Mouse (Mus musculus) cerebellum, postnatal 10 days (tissue): ENCODE results near the gene Cdr2.
"Not testable (repeated sequence)": the region's sequence is repeated elsewhere in the genome, so short reads cannot be mapped to it uniquely, and the experiment has no call there.

Experiments used
- DNase-seq, 2 experiments: peaks; one replicate each; pipeline ENCODE4 v3.0.0; 2021; ENCODE audit warnings: mixed read lengths in 2 of 2

The Cdr2 gene

GRCm38 (mm10) chr7:120970112-120970511, 12.0 kb downstream of the Cdr2 start:
- no peak for DNase-seq

GRCm38 (mm10) chr7:120969221-120969620, 12.9 kb downstream of the Cdr2 start:
- DNase-seq = no peak

DNA sequence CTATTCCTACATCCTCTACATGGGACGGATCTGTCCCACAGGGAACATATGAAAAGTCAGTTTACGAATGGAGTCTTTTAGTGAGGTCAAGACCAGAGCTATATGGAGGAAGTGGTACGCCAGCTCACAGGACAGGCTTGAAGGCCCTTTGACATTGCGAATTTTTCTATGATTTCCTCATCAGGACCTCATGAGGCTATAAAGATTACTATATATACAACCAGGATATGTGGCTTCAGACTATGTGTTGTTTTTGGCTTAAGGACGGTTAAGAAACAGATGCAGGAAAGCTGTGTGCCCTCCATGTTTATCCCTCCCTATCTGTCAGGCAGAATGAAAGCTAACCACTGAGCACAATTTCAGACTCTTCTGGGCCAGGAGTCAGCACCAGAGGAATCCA, 19.0 kb downstream of the Cdr2 start:
- no peak for DNase-seq

DNA sequence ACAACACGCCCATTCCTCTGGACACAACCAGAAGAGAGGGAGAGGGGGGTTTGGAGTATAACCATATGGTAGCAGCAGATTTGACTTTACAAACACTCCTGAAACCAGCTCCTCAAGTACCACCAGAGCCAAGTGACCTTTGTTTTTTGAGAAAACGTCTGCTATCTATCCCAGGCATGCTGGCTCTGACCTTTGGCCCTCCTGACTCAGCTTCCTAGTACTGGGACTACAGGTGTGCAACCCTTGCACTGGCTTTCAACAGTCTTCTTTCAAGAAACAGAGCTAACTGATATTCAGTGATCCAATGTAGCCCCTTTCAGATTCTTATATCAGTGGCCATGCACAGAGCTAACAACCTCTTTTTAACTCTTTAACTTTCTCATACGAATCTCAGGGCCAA, 20.2 kb downstream of the Cdr2 start:
- no peak for DNase-seq

DNA sequence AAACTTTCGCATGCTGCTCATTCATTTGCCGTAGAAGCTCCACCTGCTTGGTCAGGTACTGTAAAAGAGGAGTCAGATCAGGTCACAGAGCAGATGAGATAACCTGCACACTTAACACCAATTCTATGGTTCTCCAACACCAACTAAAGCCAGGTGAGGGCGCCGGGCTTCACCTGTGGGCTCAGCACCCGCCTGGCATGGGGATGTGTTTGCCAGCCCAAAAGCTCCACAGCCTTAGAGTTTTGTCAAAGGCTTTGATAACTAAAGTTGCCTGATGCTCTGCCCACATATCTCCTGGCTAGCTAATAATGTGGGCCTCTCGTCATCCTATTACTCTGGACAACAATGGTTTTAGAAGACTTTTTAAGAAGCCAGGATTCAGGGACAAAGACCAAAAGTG, 21.5 kb downstream of the Cdr2 start:
- peak; percentile 30 to 42 for DNase-seq

DNA sequence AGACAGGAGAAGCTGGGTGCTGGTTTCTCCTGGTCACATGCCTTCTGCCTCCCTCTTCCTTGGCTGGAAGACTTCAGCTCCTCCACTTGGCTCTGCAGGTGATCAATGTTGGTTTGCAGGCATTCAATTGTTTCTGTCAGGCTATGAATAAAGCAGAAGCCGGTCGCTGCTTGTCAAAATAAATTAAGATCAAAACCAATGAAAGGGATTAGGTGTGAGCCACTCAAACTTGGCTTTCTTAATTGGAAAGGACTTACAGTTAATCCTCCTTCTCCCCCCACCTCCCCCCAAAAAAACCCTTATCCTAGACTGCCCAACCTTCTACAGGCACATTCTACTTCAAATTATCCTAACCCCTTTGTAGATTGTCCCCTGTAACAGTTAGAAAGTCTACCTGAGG, 22.0 kb downstream of the Cdr2 start:
- no peak for DNase-seq

GRCm38 (mm10) chr7:120953591-120953990, 28.5 kb downstream of the Cdr2 start:
- not testable (repeated sequence) for DNase-seq

DNA sequence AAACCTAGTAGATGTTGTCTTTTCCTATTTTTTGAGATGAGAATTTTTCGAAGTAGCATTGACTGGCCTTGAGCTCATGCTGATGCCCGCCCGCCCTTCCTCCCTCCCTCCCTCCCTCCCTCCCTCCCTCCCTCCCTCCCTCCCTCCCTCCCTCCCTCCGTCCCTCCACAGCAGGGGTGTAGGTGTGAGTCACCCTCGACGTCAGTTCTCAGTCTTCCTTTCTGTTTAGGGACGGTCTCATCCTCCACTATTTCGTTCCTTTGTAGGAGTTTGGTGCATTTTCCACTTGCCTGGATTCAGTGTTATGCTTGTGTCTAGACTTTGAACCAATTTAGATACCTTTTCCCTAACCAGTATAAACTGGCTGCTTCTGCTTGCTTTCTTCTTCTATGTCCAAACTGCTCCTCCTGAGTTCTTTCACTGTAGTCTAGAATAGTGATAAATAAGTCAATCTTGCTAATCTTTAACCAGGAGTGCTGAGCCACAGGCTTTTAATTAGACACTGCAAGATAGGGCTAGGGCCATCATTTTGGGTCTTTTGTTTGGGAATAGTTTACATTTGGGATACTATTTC, 38.1 kb downstream of the Cdr2 start:
- DNase-seq = no peak

DNA sequence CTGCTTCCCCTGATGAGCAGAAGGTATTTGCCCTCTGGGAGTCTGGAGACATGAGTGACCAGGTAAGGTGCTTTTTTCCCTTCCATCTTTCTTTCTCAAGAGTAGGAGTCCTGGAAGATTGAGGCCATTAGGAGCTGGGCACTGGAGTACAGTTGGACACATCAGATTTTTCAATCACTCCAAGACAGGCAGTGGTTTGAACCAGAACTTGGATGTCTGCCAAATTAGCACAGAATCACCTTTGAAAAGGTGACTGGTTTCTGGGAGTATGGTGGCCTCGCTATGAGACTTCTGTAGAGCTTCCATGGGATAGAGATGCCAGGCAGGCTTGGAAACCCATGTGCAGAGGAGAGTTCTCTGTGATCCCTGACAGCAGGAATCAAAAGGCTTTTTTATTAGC, 39.6 kb downstream of the Cdr2 start:
- DNase-seq = no peak

- no peak for DNase-seq
Observed at GRCm38 (mm10) chr7:120941214-120941613, 40.9 kb downstream of the Cdr2 start.

DNA sequence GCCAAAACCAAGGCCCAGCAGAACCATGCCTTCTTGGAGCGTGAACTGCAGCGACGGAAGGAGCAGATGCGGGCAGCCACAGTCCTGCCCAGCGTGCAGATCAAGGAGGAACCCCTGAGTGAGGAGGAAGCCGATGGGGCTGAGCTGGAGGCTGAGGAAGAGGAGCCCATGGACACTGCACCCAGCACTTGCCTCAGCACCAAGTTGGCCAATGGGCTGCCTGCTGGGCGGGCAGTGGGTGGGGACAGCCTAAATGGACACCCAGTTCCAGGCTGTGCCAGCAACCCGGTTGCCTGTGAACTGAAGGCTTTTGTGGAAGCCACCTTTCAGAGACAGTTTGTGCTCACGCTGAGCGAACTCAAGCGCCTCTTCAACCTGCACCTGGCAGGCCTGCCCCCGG, 41.8 kb downstream of the Cdr2 start:
- DNase-seq = peak in 1 of 2 experiments; percentile 35

- DNase-seq = no peak
Observed at GRCm38 (mm10) chr7:120938206-120938605, 43.9 kb downstream of the Cdr2 start.

DNA sequence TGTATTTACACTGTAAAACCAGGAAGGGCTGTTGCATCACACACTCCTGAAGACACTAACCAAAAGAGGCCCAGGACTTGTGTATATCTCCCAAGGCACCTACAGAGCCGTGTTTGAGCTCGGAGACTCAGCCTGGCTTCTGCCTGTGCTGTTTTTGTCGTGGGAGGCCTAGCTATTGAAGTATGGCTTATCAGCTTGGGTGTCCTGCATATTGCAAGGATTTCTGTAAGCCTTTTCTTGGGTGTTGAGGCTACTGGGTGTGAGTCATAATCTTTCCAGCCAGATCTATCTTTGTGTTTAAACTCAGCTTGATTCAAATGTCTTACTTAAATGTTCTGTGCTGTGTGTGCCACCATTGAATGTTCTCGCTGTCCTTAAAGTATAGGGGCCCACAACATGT, 45.6 kb downstream of the Cdr2 start:
- DNase-seq = no peak

- DNase-seq = peak; percentile 68 to 71
Observed at GRCm38 (mm10) chr7:120934716-120935115, 47.4 kb downstream of the Cdr2 start.

GRCm38 (mm10) chr7:120933680-120934195, 48.4 kb downstream of the Cdr2 start:
- DNase-seq = no peak

GRCm38 (mm10) chr7:120933110-120933509, 49.0 kb downstream of the Cdr2 start:
- no peak for DNase-seq

DNA sequence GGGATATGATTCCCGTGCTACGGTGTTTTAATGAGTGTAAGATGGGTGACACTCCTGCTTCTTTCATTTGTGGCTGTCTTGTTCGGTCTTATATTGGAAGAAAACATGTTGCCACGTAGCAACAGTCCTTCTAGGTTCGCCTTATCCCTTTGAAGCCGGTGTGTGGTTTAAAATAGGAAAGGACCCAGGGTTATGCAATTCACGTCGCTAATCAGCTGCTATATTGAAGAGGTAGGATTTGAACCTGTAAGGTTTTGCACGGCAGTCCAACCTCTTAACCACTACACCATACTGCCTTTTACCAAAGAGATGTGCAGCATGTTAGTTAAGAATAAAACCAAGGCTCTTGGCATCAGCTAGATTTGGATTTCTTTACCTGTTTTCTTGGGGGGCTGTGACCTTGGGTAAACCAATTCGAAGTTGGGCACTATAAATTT, 63.6 kb downstream of the Cdr2 start:
- peak; percentile 55 to 71 for DNase-seq

DNA sequence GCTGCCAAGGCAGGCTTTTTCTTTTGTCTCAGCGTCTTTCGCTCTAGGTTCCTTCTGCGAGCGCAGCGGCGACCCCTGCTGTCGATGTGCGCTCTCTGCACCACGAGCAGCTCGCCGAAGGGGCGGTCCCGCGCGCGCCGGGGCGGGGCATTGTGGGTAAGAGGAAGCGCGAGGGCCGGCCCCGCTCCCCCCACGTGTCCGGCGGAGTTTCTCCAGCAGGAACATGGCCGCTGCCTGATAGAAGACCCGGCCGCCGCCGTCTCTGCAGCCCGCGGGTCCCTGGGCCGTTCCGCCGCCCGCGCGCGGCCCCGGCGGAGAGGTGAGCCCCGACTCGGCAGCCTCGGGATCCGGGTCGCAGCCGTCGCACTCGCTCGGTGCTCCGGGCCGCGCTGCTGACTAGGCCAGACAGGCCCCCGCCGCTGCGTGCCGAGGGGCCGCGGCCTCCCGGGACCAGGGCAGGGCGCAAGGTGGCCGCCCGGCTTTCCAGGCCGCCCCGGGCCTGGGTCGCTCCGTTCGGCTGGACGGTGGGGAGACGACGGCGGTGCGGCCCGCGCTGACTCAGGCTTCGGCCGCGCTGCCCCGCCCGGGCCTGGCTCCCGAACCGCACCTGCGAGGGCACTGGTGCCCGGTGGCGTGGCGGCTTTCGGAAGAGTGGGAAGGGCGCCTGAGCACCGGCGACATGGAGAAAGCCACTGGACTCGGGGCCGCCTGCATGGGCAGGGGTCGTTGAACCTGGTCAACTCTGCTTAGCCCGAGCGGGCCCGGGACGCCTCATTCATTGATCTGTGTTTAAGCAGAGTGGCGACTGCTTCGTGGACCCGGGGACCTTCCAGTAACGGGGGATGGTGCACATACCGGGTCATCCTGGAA, 64.3 kb downstream of the Cdr2 start, which contains the start of gene Polr3e:
Polr3e (plus strand) TSS at position 153 of the 870 bp plus-strand sequence.
- DNase-seq = peak; percentile 100

- DNase-seq = no peak
Observed at GRCm38 (mm10) chr7:120917279-120917591, 64.9 kb downstream of the Cdr2 start.

GRCm38 (mm10) chr7:120916262-120916875, 65.7 kb downstream of the Cdr2 start:
- DNase-seq = no peak

GRCm38 (mm10) chr7:120913332-120913731, 68.8 kb downstream of the Cdr2 start:
- DNase-seq = peak in 1 of 2 experiments; percentile 22

- DNase-seq = not testable (repeated sequence)
Observed at GRCm38 (mm10) chr7:120911268-120911667, 70.8 kb downstream of the Cdr2 start.

- peak in 1 of 2 experiments; percentile 34 for DNase-seq
Observed at GRCm38 (mm10) chr7:120910172-120910571, 71.9 kb downstream of the Cdr2 start.
